Mouse (Mus musculus) right cerebral cortex, adult 18-20 months (tissue): ENCODE data around the gene Mgp.

Source experiments
- DNase-seq: peaks from one replicate; pipeline ENCODE4 v3.0.0; 2022; ENCODE audit warnings: mixed read lengths

Mgp gene

GRCm38 (mm10) chr6:136848971-136849370 is 26.7 kb downstream of the Mgp start:
- DNase-seq: no peak

DNA sequence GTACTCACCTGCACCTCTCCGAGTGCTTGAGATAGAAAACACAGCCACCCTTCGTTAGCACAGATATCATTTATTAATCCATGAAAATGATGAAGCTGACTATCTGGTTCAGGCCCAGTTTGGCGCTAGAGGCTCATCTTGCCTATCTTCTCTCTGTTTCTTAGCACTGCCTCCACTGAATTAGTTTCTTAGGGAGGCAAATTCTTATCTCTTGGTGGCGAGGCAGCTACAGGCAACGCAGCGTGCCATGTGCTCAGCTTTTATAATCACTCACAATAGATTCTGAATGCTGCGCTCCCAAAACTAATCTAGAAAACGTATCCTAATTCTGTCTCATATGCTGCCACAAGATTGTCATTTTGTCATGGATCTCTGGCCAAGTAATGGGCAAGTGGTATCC is 27.2 kb downstream of the Mgp start:
- no peak for DNase-seq

GRCm38 (mm10) chr6:136847790-136848189 is 27.8 kb downstream of the Mgp start:
- peak; percentile 55 for DNase-seq

DNA sequence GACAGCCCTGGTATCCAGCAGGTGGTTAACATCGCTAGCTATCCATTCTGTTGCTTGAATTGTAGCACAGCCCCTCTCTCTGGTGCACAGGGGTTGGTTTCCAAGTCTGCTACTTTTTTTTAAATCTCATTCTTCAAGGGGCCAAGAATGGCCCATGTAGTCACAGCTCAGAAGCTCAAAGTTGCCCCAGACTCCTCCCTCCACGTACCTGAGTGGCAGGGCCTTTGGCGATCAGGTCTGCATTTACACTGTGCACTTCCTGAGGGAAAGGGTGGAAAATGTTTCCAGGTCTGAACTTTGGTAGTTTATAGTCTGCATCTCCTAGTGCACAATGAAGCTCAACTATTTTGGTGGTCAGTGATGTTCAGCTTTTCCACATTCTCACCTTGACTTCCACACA is 28.4 kb downstream of the Mgp start:
- no peak for DNase-seq

DNA sequence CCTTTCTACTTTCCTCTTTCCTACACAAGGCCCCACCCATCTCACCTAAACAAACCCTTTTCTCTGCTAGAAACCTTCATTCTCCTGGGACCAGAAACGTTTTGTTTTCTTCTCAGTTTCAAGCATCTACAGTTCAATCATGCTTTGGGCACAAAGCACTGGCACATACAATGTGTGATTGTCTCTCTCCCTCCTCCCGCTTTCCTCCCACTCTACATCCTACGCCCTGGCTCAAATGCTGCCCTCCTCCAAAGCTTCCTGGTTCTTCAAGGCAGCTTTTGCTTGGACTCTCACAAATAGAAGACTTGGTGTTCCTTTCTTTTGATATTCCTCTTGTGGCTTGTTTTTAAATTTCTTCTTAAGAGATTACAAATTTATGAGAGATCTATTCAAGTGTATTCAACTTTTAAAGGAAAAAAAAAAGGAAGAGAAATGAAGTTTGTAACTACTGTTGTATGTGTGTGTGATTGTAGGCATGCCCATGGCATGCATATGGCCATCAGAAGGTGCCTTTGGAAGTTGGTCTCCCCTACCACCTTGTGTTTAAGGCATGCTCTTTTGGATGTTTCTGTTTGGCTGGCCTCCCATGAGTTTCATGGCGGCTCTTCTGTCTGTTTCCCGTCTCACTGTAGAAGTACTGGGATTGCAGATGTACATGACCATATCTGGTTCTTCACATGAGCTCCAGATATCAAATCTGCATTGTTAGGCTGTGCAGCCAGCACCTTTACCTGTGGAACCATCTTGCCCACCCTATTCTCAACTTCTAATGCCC is 29.7 kb downstream of the Mgp start:
- peak; percentile 23 for DNase-seq

- no peak for DNase-seq
Observed at GRCm38 (mm10) chr6:136844903-136845302, 30.7 kb downstream of the Mgp start.

- DNase-seq: no peak
Observed at GRCm38 (mm10) chr6:136837323-136837722, 38.3 kb downstream of the Mgp start.

DNA sequence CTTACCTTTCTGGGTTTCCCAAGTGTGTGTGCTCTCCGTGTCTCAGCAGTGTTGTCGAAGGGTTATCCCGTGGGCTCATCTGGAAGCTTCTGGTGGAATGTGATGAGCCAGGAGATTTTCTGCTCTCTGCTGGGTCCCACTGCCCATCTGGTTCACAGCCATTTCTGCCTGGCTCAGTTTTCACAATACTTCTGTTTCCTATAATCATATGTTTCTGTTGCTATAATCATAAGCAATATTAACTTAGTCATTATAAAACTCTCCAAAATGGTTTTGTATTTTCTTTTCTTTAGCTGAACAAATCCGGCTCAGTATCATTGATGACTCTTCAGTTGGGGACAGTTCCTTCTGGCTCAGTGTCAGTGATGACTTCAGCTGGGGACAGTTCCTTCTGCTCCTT is 40.3 kb downstream of the Mgp start, which contains the start of gene Smco3:
Gene Smco3, minus strand, starts transcription at position 101 of the 400 bp plus-strand sequence.
- no peak for DNase-seq

- DNase-seq: no peak
Observed at GRCm38 (mm10) chr6:136831712-136832111, 43.9 kb downstream of the Mgp start.

- DNase-seq: no peak
Observed at GRCm38 (mm10) chr6:136828681-136829080, 46.9 kb downstream of the Mgp start.

DNA sequence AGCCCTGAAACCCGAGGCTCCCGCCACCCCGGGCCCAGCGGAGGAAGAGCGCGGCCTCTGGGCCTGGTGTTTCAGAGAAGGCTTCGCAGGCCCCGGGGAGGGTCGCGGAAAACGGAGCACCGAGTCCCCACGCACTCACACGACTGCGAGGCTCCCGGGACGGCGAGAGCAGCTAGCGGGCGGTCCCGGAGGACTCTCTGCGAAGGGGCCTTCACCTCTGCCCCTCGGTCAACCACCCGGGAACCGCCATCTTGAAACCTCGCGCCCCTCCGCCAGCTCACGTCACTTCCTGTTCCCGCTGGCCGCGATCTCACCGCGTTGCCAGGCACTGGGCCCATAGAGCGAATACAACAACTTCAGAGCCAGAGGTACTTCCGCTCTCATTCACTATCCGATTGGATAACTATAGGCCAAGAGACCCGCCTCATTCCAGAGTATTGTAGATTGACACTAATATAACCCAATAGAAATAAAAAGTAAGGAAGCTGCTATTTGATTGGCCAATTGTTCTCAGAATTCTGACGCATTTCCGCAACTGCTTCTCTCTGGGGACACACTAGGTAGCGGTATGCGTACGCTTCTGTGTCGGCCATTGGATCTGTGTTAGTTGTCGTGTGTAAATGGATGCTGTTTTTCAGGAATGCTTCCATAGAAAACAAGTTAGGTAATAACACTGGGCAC is 47.6 kb downstream of the Mgp start, which contains the start of gene Wbp11:
Gene Wbp11, minus strand, starts transcription at position 353 of the 681 bp plus-strand sequence.
- DNase-seq: peak; percentile 97

DNA sequence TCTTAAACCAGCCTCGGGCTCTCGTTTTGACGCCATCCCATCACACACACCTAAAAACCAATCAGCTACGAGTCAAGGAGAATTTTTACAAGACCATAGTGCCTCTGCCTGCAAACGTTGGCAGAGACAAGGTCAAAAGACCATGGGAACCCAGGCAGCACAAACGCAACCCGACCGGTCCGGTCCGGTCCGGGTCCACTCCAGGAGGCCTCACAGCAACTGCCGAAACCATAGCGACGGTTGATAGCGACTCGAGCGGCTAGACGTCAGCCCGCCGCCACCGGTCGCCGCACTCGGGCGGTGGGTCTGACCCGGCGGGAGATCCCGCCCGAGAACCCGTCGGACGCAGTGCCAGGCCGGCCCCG is 48.1 kb downstream of the Mgp start, which contains the start of gene BC049715:
Gene BC049715, plus strand, starts transcription at position 111 of the 365 bp plus-strand sequence.
- DNase-seq: no peak

DNA sequence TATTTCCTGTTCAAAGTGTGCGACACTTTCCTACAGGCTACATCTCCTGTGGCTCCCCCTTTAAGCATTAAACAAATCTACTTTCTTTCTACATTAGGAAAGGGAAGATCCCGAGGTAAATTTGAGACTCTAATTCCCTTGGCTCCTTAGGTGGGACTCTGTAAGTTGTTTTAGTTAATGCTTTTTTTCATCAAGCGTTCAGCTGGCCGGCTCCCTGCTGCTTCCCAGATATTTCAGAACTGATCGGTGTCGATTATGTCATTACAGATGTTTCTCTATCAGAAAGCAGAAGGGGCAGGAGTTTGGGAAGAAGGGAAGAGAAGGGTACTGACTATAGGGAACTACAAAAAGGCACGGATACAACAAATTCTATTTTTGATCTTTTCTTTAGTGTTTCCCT is 48.5 kb downstream of the Mgp start:
- no peak for DNase-seq

DNA sequence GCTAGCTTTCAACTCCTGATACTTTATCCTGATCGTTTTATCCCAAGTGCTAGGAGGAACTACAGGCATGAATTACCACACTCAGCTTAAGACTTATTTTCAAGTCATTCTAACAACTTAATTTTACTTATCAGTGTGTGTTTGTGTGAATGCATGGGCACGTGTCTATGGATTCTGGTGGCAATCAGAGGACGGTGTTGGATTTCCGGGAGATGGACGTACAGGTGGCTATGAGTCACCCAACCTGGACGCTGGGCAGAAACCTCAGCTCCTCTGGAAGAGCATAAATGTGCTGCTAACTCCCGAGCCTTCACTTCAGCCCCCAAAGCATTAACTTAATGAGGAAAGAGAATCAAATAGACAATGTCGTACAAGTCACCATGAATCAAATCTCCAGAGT is 50.6 kb downstream of the Mgp start:
- DNase-seq: no peak
